Mouse (Mus musculus) cortical plate, adult 2 months (tissue): ENCODE data around the gene Zfp385a.

Experiments used
- CTCF ChIP-seq: fragments of 200-500 bp; IDR thresholded peaks from 2 replicates; pipeline ENCODE4 v1.5.1; 2011; ENCODE audit warnings: mild to moderate bottlenecking, control low read depth, low read length; ENCODE audit not compliant: insufficient read depth; ENCODE audit errors: extremely low read depth
- POLR2A ChIP-seq: fragments of 200-500 bp; IDR thresholded peaks from 2 replicates; pipeline ENCODE4 v1.6.1; 2011; ENCODE audit warnings: mild to moderate bottlenecking, low read length, control low read depth; ENCODE audit not compliant: insufficient read depth; ENCODE audit errors: extremely low read depth

- TF ChIP-seq CTCF (no peak), POLR2A (no peak)
These were observed 14.8 kb upstream of the Zfp385a start for GRCm38 (mm10) chr15:103354690-103355089.
